Mouse (Mus musculus) R1 (cell line): ENCODE measurements around the gene Trappc10.

Experiments
- DNase-seq: peaks from one replicate; pipeline ENCODE4 v3.0.0-alpha.2; 2018; ENCODE audit warnings: low read depth, low spot score

Trappc10 gene

DNA sequence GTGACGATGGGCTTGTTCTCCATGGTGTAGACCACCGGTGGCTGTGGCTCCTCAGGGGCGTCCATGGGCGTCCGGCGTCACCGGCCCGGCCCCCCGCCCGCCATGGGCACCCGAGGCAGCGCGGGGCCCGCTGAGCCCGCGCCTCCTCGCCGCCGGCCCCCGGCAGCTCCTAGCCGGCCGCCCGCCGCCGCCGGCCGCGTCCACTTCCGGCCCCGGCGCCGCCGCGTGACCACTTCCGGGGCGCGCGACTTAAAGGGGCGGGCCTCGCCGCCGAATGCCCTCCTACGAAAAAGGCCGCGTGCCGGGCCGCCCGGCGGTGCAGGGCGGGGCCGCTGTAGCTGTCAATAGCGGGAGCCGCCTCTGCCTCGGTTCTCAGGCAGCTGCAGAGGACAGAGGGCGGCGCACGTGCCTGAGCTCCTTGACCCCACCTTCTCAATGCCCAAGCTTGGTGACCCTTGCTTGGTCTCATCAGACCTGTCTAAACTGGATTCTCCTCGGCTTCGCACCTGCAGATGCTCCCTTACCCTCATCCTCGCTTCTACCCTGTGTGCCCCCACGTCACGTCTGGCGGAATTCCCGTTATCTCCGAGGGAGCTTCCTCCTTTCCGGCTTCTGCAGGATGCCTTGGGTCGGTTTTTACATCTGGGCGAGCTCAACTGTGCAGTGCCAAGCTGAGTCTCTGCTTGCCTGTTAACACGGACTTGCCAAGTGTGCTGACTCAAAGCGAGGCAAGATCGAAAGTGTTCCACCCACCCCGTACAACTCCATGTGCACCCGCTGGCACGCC is at the start of gene Trappc10:
Gene Trappc10 (minus strand): TSS at position 204 of the 787 bp plus-strand sequence.
- peak; percentile 82 for DNase-seq

DNA sequence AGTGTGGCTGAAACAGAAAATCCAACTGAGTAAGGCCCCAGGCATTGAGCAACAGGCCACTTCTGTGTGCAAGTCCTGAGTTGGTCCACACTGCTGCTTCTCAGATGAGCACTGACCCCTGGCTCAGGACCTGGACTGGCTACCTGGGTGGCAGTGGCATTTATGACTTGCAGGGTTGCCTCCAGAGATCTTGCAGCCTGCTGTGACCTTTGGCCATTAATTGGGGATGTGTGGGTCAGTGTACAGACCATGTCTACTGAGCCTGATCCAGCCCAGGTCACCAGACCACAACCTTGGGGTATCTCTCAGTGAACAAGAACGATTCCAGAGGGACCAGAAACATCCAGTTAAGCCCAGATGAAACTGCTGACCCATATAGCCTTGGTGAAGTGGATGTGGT is 49.1 kb upstream of the Trappc10 start:
- no peak for DNase-seq

DNA sequence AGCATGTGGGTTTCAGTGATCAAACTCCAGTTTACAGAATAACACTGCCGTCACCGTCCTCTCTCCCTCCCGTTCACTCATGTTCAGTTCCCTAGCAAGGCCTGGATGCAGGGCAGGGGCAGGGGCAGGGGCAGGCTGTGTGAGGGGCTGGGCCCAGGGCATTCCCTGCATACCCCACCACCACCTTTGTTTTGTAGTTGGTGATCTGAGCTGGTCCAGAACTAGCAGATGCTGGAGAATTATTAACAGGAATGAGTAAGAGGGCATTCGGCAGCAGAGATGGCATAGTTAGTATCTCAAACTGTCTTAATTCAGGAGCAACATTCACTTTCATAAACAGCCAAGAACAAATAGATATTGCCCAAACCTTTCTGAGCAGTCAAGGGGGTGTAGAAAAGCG is 47.9 kb upstream of the Trappc10 start:
- no peak for DNase-seq

DNA sequence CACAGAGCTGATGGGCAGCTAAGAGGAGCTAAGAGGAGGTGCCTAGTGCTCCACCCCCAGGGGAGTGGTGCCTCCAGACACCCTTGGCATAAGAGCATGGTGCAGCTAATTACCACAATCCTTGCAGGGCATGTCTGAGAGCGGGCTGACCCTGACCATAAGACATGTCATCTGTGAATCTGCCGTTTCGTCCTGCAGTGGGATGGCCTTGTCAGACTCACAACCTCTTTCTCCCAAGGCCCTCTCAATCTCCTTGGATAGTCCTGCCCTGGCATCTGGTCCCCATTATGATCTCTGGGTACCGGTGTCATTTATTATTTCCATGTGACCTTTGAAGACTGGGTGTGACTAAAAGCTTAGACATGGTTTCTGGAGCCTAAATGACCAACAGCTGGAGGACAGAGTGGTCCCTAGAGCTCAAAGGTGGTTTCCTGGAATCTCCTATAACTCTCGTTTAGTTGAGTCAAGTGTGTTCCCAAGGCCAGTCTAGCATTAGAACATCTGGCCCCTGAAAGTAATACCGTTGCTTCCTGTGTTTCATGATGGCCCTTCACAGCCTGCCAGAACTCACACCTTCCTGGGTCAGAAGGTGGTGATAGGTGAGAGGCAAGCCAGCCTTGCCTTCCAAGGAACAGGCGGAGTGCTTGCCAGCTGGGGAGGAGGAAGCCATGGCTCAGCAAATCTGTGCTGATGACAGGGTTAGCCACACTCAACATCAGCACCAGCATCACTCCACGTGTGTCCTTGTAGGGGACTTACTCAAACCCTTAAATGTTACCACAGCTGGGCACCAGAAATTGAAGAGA is 46.5 kb upstream of the Trappc10 start:
- DNase-seq = no peak

DNA sequence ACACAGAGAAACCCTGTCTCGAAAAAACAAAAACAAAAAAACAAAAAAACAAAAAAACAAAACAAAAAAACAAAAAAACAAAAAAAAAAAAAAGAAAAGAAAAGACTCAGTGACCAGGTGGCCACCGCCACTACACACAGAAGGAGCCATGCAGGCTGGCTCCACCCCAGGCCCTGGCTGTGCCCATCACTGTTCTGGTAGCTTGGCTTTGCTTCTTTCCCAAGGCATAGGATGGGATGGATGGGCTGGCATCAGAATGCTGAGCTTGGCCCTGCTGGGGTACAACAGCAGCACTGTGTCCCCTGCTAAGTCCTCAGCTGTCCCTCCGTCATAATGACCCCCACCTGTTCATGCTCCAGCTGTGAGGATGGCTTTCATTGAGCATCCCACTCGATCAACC is 44.5 kb upstream of the Trappc10 start:
- DNase-seq = no peak

DNA sequence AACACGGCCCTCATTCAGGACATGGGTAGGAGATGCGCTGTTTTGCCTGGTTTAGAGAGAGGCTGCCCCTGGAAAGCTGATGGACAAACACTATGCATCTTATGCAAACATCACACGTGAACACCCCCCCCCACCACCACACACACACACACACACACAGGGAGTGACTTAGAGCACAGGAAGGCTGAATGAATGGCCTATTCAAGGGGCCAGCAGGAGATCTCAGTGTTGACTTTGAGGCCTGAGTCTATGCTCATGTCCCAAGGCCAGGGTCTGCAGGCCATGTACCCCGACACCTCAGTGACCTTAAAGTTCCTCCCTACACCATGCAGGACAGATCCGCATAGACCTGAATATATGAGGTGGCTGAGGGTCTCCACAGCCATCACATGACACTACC is 43.7 kb upstream of the Trappc10 start:
- no peak for DNase-seq

DNA sequence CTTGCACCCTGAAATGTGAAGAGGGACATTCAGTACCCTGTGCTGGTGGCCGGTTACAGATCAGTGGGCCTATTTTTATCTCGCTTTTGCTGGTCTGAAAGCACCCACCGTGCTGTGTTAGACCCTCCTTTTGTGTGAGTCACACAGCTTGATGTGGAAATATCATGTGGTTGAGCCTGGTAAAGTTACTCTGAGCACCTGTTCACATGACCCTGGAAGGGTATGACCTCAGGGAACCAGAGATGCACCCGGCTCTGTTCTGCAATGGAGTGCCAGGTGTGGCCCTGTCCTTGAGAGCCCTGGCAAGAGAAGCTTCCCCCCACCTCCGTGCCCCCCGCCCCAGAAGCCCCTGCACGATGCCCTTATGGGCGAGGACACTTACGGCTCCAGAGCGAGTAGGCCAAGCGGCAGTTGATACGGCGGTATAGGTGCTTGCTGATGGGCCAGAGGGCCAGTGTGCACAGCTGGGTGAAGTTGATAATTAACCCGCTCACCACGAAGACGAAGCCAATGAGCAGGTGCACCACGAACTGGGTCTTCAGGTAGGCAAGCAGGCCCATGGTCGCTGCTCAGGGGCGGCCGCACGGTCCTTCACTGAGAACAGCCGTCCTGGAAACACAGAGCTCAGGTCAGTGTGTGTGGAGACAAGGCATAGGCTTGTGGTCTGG is 43.2 kb upstream of the Trappc10 start:
- no peak for DNase-seq

DNA sequence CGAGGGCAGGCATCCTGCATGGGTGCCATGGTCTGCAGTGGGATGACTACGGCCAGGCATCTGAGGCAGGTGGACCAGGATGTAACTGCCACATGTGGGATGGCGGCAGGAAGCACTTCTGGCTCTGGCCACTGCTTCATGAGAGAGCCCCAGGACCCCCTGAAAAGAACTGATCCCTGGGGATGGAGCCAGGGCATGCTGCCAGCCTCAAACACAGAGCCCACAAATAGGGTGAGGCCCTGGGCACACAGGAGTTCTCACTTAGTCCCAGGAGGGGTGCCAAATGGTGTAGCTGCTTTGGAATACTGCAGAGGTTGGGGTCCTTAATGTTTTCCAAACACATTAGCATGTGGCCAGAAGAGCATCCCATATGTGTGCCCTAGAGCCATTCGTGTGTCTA is 41.5 kb upstream of the Trappc10 start:
- DNase-seq = no peak

DNA sequence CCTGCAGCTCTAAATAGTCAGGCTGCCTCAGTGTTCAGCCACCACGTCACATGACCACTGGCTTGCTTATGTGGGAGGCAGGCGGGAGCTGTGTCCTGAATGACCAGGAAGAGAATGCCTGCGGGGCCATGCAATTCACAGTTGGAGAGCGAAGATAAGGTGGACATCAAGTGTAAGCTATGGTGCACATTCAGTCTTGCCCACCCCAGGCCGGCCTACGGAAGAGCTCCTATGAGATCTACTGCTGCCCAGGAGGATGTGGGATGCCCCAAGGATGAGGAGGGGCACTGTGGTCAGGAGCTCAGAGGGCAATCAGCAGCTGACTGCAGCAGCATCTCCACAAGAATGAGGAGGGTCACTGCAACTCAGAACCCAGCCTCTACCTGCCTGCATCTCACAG is 41.0 kb upstream of the Trappc10 start:
- no peak for DNase-seq

DNA sequence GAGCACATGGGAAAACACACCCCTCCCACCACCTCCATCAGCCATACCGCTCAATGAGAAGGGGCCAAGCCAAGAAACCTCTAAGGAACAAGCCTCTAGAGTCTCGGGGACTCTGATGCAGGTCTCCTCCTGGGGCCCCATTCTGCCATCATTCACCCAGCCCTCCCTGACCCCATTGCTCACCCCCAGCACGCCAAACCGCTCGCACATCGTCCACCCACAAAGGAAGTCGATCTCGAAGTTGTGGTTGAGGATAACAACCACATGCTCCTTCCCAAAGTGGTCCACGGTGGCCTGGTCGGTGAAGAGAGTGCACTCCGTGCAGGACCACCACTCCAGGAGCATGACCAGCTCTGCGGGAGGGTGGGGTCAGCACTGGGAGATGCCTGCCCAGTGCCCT is 40.4 kb upstream of the Trappc10 start:
- no peak for DNase-seq

DNA sequence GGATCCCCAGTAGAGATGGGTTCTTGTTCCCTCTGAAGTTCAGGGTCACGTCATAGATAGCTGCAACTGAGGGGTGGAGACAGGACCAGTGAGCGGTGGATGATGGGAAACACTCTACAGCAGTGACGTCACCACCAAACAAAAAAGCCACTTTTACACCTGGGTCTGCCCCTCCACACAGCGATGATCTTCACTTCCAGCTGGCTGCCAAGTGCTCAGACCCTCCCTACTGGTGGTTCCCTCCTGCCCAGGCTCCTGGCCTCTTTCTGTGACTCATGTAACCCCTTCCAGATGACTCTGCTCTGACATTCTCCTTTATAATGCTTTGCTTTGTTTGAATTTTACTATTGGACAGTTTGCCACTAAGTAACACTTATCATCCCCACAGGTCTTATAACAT is 38.0 kb upstream of the Trappc10 start:
- DNase-seq = no peak

DNA sequence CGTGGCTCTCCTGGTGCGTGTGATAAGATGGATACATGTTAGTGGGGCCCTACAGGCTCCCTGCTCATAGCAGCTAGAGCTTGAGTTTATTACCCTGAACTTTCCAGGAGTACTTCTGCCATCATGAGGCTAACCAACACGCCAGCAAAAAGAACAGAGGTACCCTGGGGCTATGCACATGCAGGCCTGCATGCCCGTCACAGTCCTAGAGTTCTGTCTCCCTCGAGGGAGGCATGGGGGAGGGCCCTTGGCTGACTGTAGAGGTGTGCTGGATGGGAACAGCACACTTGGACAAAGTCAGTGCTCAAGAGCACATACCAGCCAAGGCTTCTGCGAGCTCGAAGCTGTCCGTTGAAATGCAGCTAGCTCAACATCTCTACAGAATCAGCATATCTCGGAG is 36.0 kb upstream of the Trappc10 start:
- DNase-seq = no peak

DNA sequence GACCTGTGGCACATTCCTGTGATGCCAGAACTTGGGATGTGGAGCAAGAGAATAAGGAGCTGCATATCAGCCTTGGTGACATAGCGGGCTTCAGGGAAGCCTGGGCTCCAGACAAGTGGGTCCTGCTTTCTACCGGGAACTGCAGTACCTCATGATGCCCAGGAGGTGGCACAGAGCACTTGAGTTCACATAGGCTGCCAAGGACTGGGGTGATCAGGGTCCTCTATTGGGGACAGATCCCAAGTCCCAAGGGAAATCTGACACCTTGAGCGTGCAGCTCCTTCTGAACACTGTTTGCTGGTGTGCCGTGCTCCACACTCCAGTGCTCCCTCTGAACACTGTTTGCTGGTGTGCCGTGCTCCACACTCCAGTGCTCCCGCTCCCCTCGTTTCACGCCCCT is 34.8 kb upstream of the Trappc10 start:
- peak; percentile 78 for DNase-seq

DNA sequence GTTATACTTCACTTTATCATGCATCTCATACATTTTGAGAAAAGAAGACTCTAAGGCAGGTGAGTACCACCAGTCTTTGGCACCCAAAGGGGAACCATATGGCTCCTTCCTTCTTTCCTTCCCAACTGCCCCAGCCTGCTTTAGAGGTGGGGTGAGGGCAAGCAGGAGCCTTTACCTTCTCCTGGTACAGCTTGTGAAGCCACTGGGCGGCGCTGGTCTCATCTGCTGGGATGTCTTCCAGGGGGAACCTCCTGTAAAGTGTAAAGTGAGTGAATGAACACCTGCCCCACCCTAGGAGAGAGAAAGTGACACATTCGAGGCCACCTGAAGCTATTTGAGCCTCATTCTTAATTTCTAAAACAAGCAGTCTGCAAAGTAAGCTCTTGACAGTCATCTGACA is 33.4 kb upstream of the Trappc10 start:
- peak; percentile 25 for DNase-seq

DNA sequence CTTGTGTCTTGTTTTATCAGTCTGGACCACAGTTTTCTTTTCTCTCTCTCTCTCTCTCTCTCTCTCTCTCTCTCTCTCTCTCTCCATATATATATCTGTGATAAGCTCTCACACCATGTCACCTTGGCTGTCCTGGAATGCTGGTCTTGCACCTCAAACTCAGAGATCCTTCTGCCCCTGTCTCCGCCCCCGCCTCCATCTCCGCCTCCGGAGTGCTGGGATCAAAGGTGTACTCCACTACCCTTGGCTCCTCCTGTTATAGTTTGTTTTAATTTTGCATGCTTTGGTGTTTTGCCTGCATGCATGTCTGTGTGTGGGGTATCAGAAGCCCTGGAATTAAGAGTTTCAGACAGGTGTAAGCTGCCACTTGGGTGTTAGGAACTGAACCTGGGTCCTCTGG is 31.8 kb upstream of the Trappc10 start:
- no peak for DNase-seq

DNA sequence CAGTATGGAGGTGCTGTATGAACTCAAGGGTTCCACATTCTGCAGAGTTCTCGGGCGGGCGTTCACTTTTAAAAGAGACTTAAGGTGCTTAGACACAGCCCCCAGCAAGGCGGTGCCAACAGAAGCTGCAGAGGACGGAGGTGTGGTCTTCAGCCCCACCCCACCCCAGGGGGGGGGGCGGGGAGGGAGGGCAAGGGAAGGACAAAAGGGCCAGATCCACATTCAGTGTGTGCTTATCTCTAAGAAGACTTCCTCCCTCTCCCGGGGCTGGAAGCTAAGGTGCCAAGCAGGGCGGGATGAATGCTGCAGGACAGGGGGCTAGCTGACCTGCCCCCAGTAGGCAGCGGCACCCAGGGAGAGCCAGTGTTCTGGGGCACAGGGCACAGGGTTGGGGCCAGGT is 28.5 kb upstream of the Trappc10 start:
- peak; percentile 70 for DNase-seq

DNA sequence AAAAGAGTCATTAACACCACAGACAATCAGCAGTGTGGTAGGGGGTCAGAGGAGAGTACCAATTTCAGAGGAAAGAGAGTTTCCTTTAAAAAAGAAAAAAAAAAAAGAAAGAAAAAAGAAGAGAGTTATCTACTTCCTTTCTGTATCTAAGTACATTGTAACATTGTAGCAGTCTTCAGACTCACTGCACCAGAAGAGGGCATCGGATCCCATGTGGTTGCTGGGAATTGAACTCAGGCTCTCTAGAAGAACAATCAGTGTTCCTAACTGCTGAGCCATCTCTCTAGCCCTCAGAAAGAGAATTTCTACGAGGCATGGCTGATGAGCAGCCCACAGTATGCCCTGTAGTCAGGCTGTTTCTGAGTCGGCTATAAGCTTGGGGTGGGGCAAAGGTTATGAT is 21.4 kb upstream of the Trappc10 start:
- DNase-seq = no peak

DNA sequence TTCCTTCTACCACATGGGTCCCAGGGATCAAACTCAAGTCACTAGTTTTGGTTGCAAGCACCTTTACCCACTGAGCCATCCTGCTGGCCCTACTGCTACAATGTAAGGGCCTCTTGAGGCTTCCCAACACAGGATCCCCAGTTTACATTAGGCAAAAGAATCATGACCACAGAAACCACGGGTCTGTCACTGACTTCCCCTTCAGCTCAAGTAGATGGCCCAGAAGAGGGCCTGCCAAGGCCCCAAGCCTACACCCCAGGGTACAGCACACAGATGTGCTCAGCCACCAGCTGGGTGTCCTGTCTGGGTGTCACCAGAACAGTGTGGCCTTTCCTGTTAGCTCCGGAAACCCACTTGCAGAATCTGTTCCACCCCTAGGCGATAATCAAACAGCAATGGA is 20.3 kb upstream of the Trappc10 start:
- DNase-seq = no peak

DNA sequence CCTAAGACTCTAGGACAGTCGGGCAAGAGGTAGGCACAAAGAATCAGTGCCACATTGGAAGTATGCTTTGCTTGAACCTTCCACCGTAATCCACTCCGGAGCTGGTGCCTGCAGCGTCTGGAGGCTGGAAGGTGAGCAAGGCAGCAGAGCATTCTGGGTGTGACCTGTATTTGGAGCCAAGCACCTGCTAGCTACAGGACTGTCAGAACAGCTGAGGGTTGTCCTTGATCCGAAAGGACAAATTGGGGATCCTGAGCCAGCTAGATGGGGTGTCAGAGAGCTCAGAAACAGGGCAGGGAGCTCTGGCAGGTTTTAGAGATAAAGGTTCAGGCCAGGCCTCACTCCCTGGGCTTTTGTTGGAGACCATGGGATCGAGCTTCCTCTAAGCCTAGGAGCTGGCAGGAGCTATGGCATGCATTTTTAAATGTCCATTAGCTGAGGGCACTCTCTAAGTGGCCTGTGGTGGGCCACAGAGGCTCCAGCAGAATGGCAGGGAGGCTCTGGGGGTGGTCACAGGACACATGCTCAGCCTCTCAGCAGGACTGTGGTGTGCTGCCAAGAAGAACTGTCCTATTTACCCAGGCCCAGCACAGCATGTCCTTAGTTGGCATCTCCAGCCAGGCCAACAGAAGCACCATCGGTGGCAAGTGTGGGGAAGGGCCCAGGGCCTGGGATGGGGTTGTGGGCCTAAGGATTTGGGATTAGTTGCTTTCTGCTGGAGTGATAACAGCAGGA is 16.6 kb upstream of the Trappc10 start:
- DNase-seq = peak; percentile 40

DNA sequence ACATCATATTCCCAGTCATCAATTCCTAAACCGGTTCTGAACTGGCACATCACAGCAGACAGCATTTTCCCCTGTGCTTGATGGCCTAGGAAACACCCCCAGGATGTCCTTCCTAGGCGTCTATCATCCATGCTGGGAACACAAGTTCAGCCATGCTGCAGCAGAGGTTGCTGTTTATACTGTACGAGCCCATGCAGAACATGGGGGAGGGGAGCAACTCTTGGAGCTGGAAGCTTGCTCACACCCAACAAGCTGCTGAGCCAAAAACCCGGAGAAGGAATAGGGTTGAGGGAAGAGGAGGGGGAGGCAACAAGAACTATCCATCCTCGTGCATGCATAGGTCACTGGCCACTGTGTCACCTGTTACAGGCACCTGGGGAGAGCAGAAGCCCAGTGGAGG is 15.9 kb upstream of the Trappc10 start:
- peak; percentile 79 for DNase-seq

DNA sequence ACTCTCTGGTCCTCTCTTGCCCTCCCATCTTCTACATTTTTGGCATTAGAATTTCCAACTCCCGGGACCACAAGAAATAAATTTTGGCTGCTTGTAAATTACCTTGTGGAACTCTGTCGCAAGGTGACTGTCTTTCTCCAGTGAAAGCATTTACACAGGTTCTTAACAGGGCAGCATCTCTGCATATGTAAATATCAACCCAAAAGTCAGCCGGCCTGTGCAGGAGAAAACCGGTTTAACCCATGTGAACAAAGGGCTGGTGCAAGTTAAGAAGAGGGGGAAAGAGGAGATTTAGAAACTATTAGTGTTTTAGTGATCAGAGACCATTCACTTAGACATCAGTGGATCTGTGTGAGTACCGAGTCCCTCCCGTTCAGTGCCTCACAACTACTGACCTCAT is 15.3 kb upstream of the Trappc10 start:
- DNase-seq = peak; percentile 79

DNA sequence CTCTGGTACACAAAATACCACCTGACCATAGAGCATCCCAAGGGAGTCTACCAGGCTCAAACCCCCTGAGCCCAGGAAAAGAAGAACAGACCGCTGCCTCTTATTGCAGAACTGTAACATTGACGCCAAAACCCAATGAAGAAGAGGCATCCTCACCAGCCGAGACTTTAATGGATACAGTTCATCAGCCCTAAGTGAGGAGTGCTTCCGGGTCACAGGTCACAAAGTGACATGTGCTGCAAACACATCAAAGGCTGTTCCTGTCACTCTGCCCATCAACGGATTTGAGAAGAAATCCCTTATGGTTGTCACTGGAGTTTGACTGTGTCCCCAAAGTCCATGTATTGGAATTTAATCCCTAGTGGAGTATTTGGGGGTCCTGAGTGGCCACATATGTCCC is 14.8 kb upstream of the Trappc10 start:
- peak; percentile 43 for DNase-seq
